Mouse (Mus musculus) CH12.LX (cell line): Measurements from ENCODE around the gene Gria4. TPM values are rescaled to one million over a fixed set of nuclear protein-coding genes. Genes with fewer than 3 reads are reported as not detected.

Experiments
- DNase-seq: peaks from one replicate; pipeline ENCODE4 v3.0.0-alpha.2; 2013; ENCODE audit errors: extremely low read depth
- H3K27ac ChIP-seq: 2 replicates; pipeline ENCODE4 v1.5.1; 2012; ENCODE audit warnings: low read depth, mild to moderate bottlenecking, control low read depth, moderate library complexity; ENCODE audit not compliant: insufficient read depth
- H3K27me3 ChIP-seq: replicated peaks from 2 replicates; pipeline ENCODE3; 2012; ENCODE audit warnings: inconsistent platforms
- H3K36me3 ChIP-seq, 2 experiments: replicated peaks in 1 of 2; 2 replicates each; pipeline versions ENCODE3 to v1.6.1; 2012; ENCODE audit warnings: inconsistent platforms in 1 of 2, low read length in 1 of 2, mild to moderate bottlenecking in 1 of 2, mixed read lengths in 1 of 2, moderate library complexity in 1 of 2; ENCODE audit not compliant: control insufficient read depth in 1 of 2, insufficient read depth in 1 of 2
- H3K4me1 ChIP-seq, 2 experiments: 2 replicates each; pipeline ENCODE4 v1.6.1; 2012; ENCODE audit warnings: inconsistent platforms in 1 of 2, moderate library complexity in 1 of 2; ENCODE audit not compliant: insufficient read depth in 2 of 2, control insufficient read depth in 1 of 2
- H3K4me2 ChIP-seq: 2 replicates; pipeline ENCODE4 v1.6.1; 2012; ENCODE audit warnings: low read depth, mild to moderate bottlenecking, control low read depth; ENCODE audit not compliant: poor library complexity, insufficient read depth, severe bottlenecking
- H3K4me3 ChIP-seq, 3 experiments: fragments of 150-350 bp in 1 of 3; sonication (generic) in 1 of 3; replicated peaks in 1 of 3; 2 replicates each; pipeline versions ENCODE3 to v1.5.1; 2011 to 2012; ENCODE audit warnings: low read depth in 2 of 3, low read length in 2 of 3, mild to moderate bottlenecking in 2 of 3, moderate library complexity in 2 of 3, control low read depth in 1 of 3, improper control_type of control experiment in 1 of 3, inconsistent platforms in 1 of 3, mixed read lengths in 1 of 3; ENCODE audit not compliant: poor library complexity in 1 of 3
- H3K79me2 ChIP-seq: replicated peaks from 2 replicates; pipeline ENCODE4 v1.6.1; 2012; ENCODE audit warnings: mild to moderate bottlenecking, moderate library complexity; ENCODE audit not compliant: control insufficient read depth, poor library complexity, insufficient read depth, severe bottlenecking; ENCODE audit errors: extremely low read depth
- H3K9ac ChIP-seq: 2 replicates; pipeline ENCODE4 v1.6.1; 2012; ENCODE audit warnings: low read depth, mild to moderate bottlenecking, control low read depth, moderate library complexity; ENCODE audit not compliant: insufficient read depth
- H3K9me3 ChIP-seq: replicated peaks from 2 replicates; pipeline ENCODE3; 2012; ENCODE audit warnings: low read length, inconsistent platforms, mixed read lengths
- CTCF ChIP-seq, 2 experiments: IDR thresholded peaks in 1 of 2; conservative IDR thresholded peaks in 1 of 2; 2 replicates each; pipeline ENCODE4 v1.5.1; 2011 to 2012; ENCODE audit warnings: low read depth in 2 of 2, low read length in 2 of 2, improper control_type of control experiment in 1 of 2, inconsistent platforms in 1 of 2, mild to moderate bottlenecking in 1 of 2, moderate library complexity in 1 of 2
- JUN ChIP-seq: IDR thresholded peaks from 2 replicates; pipeline ENCODE4 v1.6.1; 2011; ENCODE audit warnings: low read depth, mild to moderate bottlenecking, low read length, improper control_type of control experiment, moderate library complexity; ENCODE audit not compliant: insufficient read depth
- JUND ChIP-seq: conservative IDR thresholded peaks from 2 replicates; pipeline ENCODE4 v1.6.1; 2011; ENCODE audit warnings: low read depth, low read length, improper control_type of control experiment
- KAT2A ChIP-seq: IDR thresholded peaks from 2 replicates; pipeline ENCODE4 v1.6.1; 2012; ENCODE audit warnings: low read length, improper control_type of control experiment, inconsistent platforms; ENCODE audit not compliant: insufficient replicate concordance
- MYC ChIP-seq: IDR thresholded peaks from 2 replicates; pipeline ENCODE4 v1.6.1; 2011; ENCODE audit warnings: low read depth, mild to moderate bottlenecking, improper control_type of control experiment, low read length
- SIN3A ChIP-seq: IDR thresholded peaks from 2 replicates; pipeline ENCODE4 v1.6.1; 2012; ENCODE audit warnings: low read length, improper control_type of control experiment, inconsistent platforms
- UBTF ChIP-seq: IDR thresholded peaks from 2 replicates; pipeline ENCODE4 v1.6.1; 2012; ENCODE audit warnings: low read depth, mild to moderate bottlenecking, inconsistent platforms, low read length, improper control_type of control experiment, moderate library complexity
- USF1 ChIP-seq: IDR thresholded peaks from 2 replicates; pipeline ENCODE4 v1.6.1; 2014; ENCODE audit warnings: low read depth, mild to moderate bottlenecking, inconsistent platforms, low read length, improper control_type of control experiment
- USF2 ChIP-seq: conservative IDR thresholded peaks from 2 replicates; pipeline ENCODE4 v1.6.1; 2011; ENCODE audit warnings: low read depth, low read length, improper control_type of control experiment
- ZKSCAN1 ChIP-seq: IDR thresholded peaks from 2 replicates; pipeline ENCODE4 v1.6.1; 2012; ENCODE audit warnings: low read depth, inconsistent platforms, low read length, improper control_type of control experiment, borderline replicate concordance
- ZNF384 ChIP-seq: IDR thresholded peaks from 2 replicates; pipeline ENCODE4 v1.6.1; 2012; ENCODE audit warnings: low read depth, low read length, improper control_type of control experiment, inconsistent platforms
- dilution Hi-C: fragments of 300-500 bp; cut with MboI; formaldehyde crosslinking; loops from 2 replicates; pipeline ENCODE4 v1.14.3; 2020; ENCODE audit warnings: low sequenced_read_pairs; ENCODE audit not compliant: extremely low pct_unique_long_range_greater_than_20kb, extremely low pct_ligation_motif_present
- in situ Hi-C: fragments of 300-500 bp; cut with MboI; formaldehyde crosslinking; loops from 3 replicates; pipeline ENCODE4 v1.14.3; 2019; ENCODE audit warnings: low sequenced_read_pairs, low pct_ligation_motif_present, low pct_unique_long_range_greater_than_20kb, mixed read lengths
- polyA plus RNA-seq: library from polyadenylated mRNA; unstranded; fragments of >175 nt; gene quantifications from 2 replicates; pipeline ENCODE4 v1.2.1, GENCODE M21; 2012; ENCODE audit warnings: low read depth; ENCODE audit not compliant: insufficient read length
- total RNA-seq, 2 experiments: library from RNA; depleted of rRNA; stranded (reverse); fragments of 300-350 nt in 1 of 2; fragments of >200 nt in 1 of 2; gene quantifications; 2 replicates each; pipeline ENCODE4 v1.2.3; 2012 to 2014

Gene Gria4
- total and polyA plus RNA-seq, 3 experiments = not detected

DNA sequence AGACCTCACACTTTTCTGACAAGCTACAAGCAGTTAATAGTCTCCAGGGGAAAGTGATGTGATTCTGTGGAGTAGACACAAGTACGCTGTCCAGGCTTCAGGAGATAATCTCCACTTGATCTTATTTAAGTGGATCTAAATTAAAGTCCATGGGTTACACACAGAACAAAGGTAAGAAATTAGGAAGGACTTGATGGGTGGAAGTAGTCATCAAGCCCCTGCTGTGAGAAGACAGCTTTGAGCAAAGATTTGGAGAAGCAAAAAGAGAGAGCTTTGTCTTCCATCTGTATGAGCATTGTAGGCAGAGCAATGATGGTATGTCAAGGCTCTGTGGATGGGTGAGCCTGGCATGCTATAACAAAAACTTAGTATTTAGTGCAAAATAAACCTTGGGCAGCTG lies 141.7 kb downstream of the Gria4 start:
- in situ Hi-C loops (no loop called here), dilution Hi-C loops (no loop called here)
- Histone ChIP-seq H3K4me3 (no peak overlapping the region), H3K9ac (no peak overlapping the region), H3K4me2 (no peak overlapping the region), H3K27ac (no peak overlapping the region)
- DNase-seq = no peak
- no peak for TF ChIP-seq USF1
- no peak for TF ChIP-seq SIN3A
- TF ChIP-seq JUN = no peak
- no peak for TF ChIP-seq USF2
- TF ChIP-seq, all 38 proteins: peak for 0
- H3K4me1 ChIP-seq = no peaks in the 10 kb centered on the region
- no peaks in the 10 kb centered on the region for H3K27me3 ChIP-seq
- H3K9me3 ChIP-seq = no peaks in the 10 kb centered on the region
- no peaks in the 10 kb centered on the region for H3K79me2 ChIP-seq
- H3K36me3 ChIP-seq = no peaks in the 10 kb centered on the region

DNA sequence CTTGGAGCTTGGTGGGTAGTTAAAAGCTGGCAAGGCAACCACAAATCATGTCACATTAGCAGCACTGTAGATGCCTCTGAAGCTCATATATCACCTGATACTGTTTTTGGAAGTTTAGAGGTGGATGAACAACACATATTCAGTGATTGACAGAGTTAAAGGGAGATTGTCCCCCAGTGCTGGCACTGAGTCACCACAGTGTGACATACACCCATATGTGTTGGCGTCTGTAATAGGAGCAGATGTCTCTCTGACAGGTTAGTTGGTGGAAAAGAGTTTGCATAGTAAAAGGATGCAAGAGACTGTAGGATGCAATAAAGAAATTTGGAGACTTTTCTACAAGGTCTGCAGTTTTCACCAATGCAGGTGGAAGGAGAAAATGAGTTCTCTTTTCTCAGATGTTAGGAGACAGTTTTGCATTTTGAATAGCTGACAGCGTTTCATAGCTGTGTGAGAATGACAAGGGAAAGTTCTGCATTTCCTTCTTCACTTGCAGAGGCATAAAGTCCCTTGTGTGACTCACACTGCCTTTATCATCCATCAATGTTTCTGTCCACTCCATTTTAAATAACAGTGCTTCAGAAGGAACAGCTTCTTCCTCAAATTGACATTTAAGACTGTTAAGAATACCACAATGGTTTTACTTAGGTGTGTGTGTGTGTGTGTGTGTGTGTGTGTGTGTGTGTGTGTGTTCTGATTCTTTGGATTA lies 156.7 kb downstream of the Gria4 start:
- no peaks in the 10 kb centered on the region for H3K9me3 ChIP-seq
- H3K79me2 ChIP-seq = no peaks in the 10 kb centered on the region
- no peak overlapping the region for H3K4me3 ChIP-seq
- in situ Hi-C loops (no loop called here), dilution Hi-C loops (no loop called here)
- H3K27ac ChIP-seq = no peak overlapping the region
- DNase-seq = peak; percentile 5
- H3K9ac ChIP-seq = no peak overlapping the region
- H3K36me3 ChIP-seq = no peaks in the 10 kb centered on the region
- 0 out of 4 replicates have a peak, but pooled peaks cover 0 to 5% of the 10 kb centered on the region in 2 experiments for H3K4me1 ChIP-seq
- no peak overlapping the region for H3K4me2 ChIP-seq
- H3K27me3 ChIP-seq = no peaks in the 10 kb centered on the region
- TF ChIP-seq CTCF (conservative IDR thresholded peaks at IDR 0.05 in 1 of 2, IDR thresholded peaks at IDR 0.05 in 1 of 2; ENCODE audit: low read depth in 2 of 2, low read length in 2 of 2) (no peak), USF2 (no peak), MYC (no peak), KAT2A (no peak)

DNA sequence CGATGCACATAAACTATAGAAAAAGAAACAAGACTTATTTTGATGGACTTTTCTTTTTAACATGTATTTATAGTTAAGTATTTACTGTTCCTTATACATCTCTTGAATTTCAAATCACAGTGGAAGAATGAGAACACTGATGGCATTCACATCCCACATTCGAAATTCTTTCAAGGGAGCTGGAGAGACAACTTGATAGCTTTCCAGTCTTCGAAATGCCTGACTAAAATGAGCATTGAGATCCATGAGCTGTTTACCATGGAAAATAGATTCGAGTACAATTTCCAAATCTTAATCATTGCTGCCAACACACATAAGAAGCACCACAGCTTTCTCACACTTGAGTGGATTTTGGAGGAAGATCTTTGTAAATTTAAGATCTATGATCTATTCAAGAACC lies 164.1 kb downstream of the Gria4 start:
- in situ Hi-C loops = no loop called here
- TF ChIP-seq ZNF384 (no peak), ZKSCAN1 (no peak), CTCF (conservative IDR thresholded peaks at IDR 0.05 in 1 of 2, IDR thresholded peaks at IDR 0.05 in 1 of 2; ENCODE audit: low read depth in 2 of 2, low read length in 2 of 2) (no peak), UBTF (no peak), JUND (no peak)
- H3K4me1 ChIP-seq = no peaks in the 10 kb centered on the region
- dilution Hi-C loops = no loop called here
- no peak overlapping the region for H3K4me3 ChIP-seq
- H3K9me3 ChIP-seq = no peaks in the 10 kb centered on the region
- H3K9ac ChIP-seq = no peak overlapping the region
- H3K27ac ChIP-seq = no peak overlapping the region
- no peaks in the 10 kb centered on the region for H3K36me3 ChIP-seq
- no peaks in the 10 kb centered on the region for H3K79me2 ChIP-seq
- no peak for DNase-seq
- no peaks in the 10 kb centered on the region for H3K27me3 ChIP-seq
- no peak overlapping the region for H3K4me2 ChIP-seq
